Mouse (Mus musculus): ENCODE measurements at regions not wholly inside any gene's neighbourhood (a gene's known extent, or its start where the extent isn't known, plus 50 kb on each side); places are given as distances from the start of the nearest gene placed in this dataset.
"Not testable (repeated sequence)": the region's sequence is repeated elsewhere in the genome, so short reads cannot be mapped to it uniquely, and the experiment has no call there.

GRCm38 (mm10) chr19:19347017-19347416, 236.0 kb upstream of the Rorb start:
- H3K9me3 ChIP-seq (ENCODE audit: control insufficient read depth, low read length), result no peaks in the 10 kb centered on the region
- H3K4me2 ChIP-seq (ENCODE audit: low read depth, low read length), result no peak overlapping the region
- H3K27ac ChIP-seq (ENCODE audit: low read length), result no peak overlapping the region
- H3K9ac ChIP-seq (ENCODE audit: low read length), result no peak overlapping the region
- H3K4me1 ChIP-seq (replicated peaks; ENCODE audit: control insufficient read depth, insufficient read depth, low read length), result no peaks in the 10 kb centered on the region
- 42% methylated on average over 2 of the region's 2 CpGs for WGBS
- H3K36me3 ChIP-seq (ENCODE audit: control insufficient read depth, insufficient read depth, low read length), result no peaks in the 10 kb centered on the region
- no peak overlapping the region for H3K4me3 ChIP-seq (ENCODE audit: low read length)
- ATAC-seq (ENCODE audit: low read depth), result no peak
- no peaks in the 10 kb centered on the region for H3K27me3 ChIP-seq (ENCODE audit: control insufficient read depth, insufficient read depth, low read depth, low read length)

- H3K4me2 ChIP-seq (ENCODE audit: low read depth, low read length), result no peak overlapping the region
- no peaks in the 10 kb centered on the region for H3K36me3 ChIP-seq (ENCODE audit: control insufficient read depth, insufficient read depth, low read length)
- no peak overlapping the region for H3K4me3 ChIP-seq (ENCODE audit: low read length)
- ATAC-seq (ENCODE audit: low read depth), result no peak
- H3K27ac ChIP-seq (ENCODE audit: low read length), result no peak overlapping the region
- no peaks in the 10 kb centered on the region for H3K27me3 ChIP-seq (ENCODE audit: control insufficient read depth, insufficient read depth, low read depth, low read length)
- no peaks in the 10 kb centered on the region for H3K4me1 ChIP-seq (replicated peaks; ENCODE audit: control insufficient read depth, insufficient read depth, low read length)
- 76% methylated on average over 7 of the region's 7 CpGs for WGBS
- H3K9ac ChIP-seq (ENCODE audit: low read length), result no peak overlapping the region
- H3K9me3 ChIP-seq (ENCODE audit: control insufficient read depth, low read length), result no peaks in the 10 kb centered on the region
Observed at GRCm38 (mm10) chr19:19344426-19344811, 233.4 kb upstream of the Rorb start.

DNA sequence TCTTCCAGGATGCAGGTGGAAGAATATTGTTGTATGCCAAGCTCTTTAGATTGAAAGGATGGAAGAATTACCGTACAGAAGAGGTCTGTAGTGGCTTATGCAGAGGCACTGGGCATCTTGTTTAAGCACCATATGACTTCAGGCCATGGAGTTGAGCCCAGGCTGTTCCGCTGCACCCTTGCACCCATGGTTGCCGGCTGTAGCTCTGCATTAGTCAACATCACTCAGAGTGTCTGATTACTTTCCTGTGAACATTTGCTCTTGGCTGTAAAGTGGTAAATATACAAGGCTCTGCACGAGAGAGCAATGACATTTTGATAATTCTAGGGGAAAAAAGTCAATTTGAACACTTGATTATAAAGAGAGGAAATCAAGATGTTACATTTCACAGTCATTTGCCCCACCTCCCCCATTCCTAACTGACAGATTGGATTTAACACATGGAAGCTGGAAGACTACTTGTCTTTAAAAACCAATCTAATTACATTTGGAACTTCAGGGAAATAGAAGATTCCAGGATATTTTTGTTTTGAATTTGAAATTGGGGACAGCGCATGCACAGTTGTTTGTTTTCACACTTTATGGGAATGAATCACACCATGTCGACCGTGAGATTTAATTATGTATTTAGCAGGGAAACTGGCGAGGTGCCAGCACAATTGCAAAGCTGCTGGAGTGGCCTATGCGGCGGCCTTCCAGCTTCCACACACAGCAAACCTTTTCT, 232.9 kb upstream of the Rorb start:
- no peak for ATAC-seq (ENCODE audit: low read depth)
- H3K4me2 ChIP-seq (ENCODE audit: low read depth, low read length), result no peak overlapping the region
- H3K36me3 ChIP-seq (ENCODE audit: control insufficient read depth, insufficient read depth, low read length), result no peaks in the 10 kb centered on the region
- H3K9me3 ChIP-seq (ENCODE audit: control insufficient read depth, low read length), result no peaks in the 10 kb centered on the region
- 42% methylated on average over 10 of the region's 10 CpGs for WGBS
- H3K4me1 ChIP-seq (replicated peaks; ENCODE audit: control insufficient read depth, insufficient read depth, low read length), result no peaks in the 10 kb centered on the region
- H3K9ac ChIP-seq (ENCODE audit: low read length), result no peak overlapping the region
- H3K27me3 ChIP-seq (ENCODE audit: control insufficient read depth, insufficient read depth, low read depth, low read length), result no peaks in the 10 kb centered on the region
- no peak overlapping the region for H3K27ac ChIP-seq (ENCODE audit: low read length)
- no peak overlapping the region for H3K4me3 ChIP-seq (ENCODE audit: low read length)

- H3K36me3 ChIP-seq (ENCODE audit: control insufficient read depth, insufficient read depth, low read length); H3K9me3 ChIP-seq (ENCODE audit: control insufficient read depth, low read length); H3K27me3 ChIP-seq (ENCODE audit: control insufficient read depth, insufficient read depth, low read depth, low read length); H3K4me1 ChIP-seq (replicated peaks; ENCODE audit: control insufficient read depth, insufficient read depth, low read length); ATAC-seq (ENCODE audit: low read depth); H3K9ac ChIP-seq (ENCODE audit: low read length); H3K4me2 ChIP-seq (ENCODE audit: low read depth, low read length); H3K4me3 ChIP-seq (ENCODE audit: low read length); H3K27ac ChIP-seq (ENCODE audit: low read length): not testable (repeated sequence)
- 85% methylated on average over 2 of the region's 2 CpGs for WGBS
Observed at GRCm38 (mm10) chr19:19307142-19307541, 196.1 kb upstream of the Rorb start.

DNA sequence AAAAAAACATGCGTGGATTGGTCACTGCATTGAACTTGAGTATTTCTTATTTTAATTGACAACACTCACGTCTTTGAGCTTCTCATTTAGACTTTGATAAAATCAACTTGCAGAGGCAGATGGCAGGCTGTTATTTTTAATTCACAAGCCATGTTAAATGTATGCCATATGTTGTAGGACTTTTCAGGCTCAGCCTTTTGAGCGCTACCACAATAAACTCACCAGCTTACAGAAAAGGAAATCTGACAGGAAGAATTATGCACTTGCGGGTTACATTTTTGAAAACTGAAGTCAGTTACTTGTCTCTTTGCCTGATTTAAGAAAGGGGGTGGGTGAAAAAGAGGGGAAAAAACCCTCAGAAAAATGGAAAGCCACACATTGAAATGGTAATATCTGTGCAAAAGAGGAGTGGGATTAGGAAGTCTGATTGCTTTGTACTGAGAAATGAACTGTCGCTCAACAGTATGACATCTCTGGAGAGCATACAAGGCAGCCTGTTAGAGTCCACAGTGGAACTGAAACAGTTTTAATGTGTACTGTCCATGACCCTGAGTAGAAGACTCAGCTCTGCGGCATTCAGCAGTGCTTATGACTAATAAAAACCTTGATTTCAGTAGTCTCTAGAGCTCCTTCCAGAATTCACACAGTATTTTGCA, 195.6 kb upstream of the Rorb start:
- no peak overlapping the region for H3K4me3 ChIP-seq (ENCODE audit: low read length)
- ATAC-seq (ENCODE audit: low read depth), result no peak
- H3K27ac ChIP-seq (ENCODE audit: low read length), result no peak overlapping the region
- 72% methylated on average over 6 of the region's 6 CpGs for WGBS
- no peaks in the 10 kb centered on the region for H3K36me3 ChIP-seq (ENCODE audit: control insufficient read depth, insufficient read depth, low read length)
- H3K4me1 ChIP-seq (replicated peaks; ENCODE audit: control insufficient read depth, insufficient read depth, low read length), result no peaks in the 10 kb centered on the region
- no peak overlapping the region for H3K9ac ChIP-seq (ENCODE audit: low read length)
- no peaks in the 10 kb centered on the region for H3K9me3 ChIP-seq (ENCODE audit: control insufficient read depth, low read length)
- H3K27me3 ChIP-seq (ENCODE audit: control insufficient read depth, insufficient read depth, low read depth, low read length), result no peaks in the 10 kb centered on the region
- no peak overlapping the region for H3K4me2 ChIP-seq (ENCODE audit: low read depth, low read length)

- H3K9ac ChIP-seq (ENCODE audit: low read length); H3K4me2 ChIP-seq (ENCODE audit: low read depth, low read length); H3K27me3 ChIP-seq (ENCODE audit: control insufficient read depth, insufficient read depth, low read depth, low read length); H3K9me3 ChIP-seq (ENCODE audit: control insufficient read depth, low read length); H3K4me3 ChIP-seq (ENCODE audit: low read length); H3K4me1 ChIP-seq (replicated peaks; ENCODE audit: control insufficient read depth, insufficient read depth, low read length); ATAC-seq (ENCODE audit: low read depth); H3K27ac ChIP-seq (ENCODE audit: low read length); H3K36me3 ChIP-seq (ENCODE audit: control insufficient read depth, insufficient read depth, low read length): not testable (repeated sequence)
- WGBS, result 81% methylated on average over 3 of the region's 3 CpGs
Observed at GRCm38 (mm10) chr19:19285864-19286263, 174.9 kb upstream of the Rorb start.

GRCm38 (mm10) chr19:19246837-19247560, 136.0 kb upstream of the Rorb start:
- no peaks in the 10 kb centered on the region for H3K36me3 ChIP-seq (ENCODE audit: control insufficient read depth, insufficient read depth, low read length)
- no peak overlapping the region for H3K4me2 ChIP-seq (ENCODE audit: low read depth, low read length)
- no peaks in the 10 kb centered on the region for H3K27me3 ChIP-seq (ENCODE audit: control insufficient read depth, insufficient read depth, low read depth, low read length)
- H3K27ac ChIP-seq (ENCODE audit: low read length), result no peak overlapping the region
- no peaks in the 10 kb centered on the region for H3K4me1 ChIP-seq (replicated peaks; ENCODE audit: control insufficient read depth, insufficient read depth, low read length)
- ATAC-seq (ENCODE audit: low read depth), result no peak; the same call in 1 of the 2 replicates
- no peaks in the 10 kb centered on the region for H3K9me3 ChIP-seq (ENCODE audit: control insufficient read depth, low read length)
- H3K9ac ChIP-seq (ENCODE audit: low read length), result no peak overlapping the region
- 60% methylated on average over 5 of the region's 5 CpGs for WGBS
- H3K4me3 ChIP-seq (ENCODE audit: low read length), result no peak overlapping the region

DNA sequence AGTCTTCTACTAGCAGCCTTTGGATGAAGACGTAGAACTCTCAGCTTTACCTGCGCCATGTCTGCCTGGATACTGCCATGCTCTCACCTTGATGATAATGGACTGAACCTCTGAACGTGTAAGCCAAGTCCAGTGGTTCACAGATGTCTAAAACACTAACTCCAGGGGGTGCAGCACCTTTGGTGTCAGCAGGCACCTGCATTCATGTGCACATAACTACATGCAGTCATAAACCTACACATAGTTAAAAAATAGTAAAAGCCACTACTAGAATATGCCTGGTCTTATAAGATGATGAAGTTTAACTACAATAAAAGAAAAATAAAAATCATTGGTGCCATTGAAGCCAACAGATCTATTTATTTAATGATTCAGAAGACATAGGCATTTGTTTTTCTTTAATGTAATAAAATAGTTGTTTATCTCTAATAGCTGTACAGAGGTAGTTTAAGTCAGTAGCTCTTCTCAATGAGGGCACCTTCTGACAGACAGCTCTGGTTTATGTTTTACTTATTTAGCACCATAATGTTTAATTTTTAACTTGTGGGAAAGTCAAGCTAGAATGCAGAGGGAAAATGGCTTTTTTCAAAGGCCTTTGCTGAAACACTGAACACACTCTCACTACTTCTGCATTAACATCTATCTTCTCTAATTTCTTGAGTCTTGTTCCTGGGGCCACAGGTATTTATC, 118.5 kb upstream of the Rorb start:
- Histone ChIP-seq H3K27me3 (ENCODE audit: control insufficient read depth, insufficient read depth, low read depth, low read length) (no peaks in the 10 kb centered on the region), H3K27ac (ENCODE audit: low read length) (no peak overlapping the region), H3K36me3 (ENCODE audit: control insufficient read depth, insufficient read depth, low read length) (no peaks in the 10 kb centered on the region), H3K9me3 (ENCODE audit: control insufficient read depth, low read length) (no peaks in the 10 kb centered on the region), H3K4me2 (ENCODE audit: low read depth, low read length) (no peak overlapping the region), H3K4me1 (replicated peaks; ENCODE audit: control insufficient read depth, insufficient read depth, low read length) (no peaks in the 10 kb centered on the region), H3K9ac (ENCODE audit: low read length) (no peak overlapping the region), H3K4me3 (ENCODE audit: low read length) (no peak overlapping the region)
- ATAC-seq (ENCODE audit: low read depth), result no peak
- WGBS, result 81% methylated on average over 3 of the region's 3 CpGs

DNA sequence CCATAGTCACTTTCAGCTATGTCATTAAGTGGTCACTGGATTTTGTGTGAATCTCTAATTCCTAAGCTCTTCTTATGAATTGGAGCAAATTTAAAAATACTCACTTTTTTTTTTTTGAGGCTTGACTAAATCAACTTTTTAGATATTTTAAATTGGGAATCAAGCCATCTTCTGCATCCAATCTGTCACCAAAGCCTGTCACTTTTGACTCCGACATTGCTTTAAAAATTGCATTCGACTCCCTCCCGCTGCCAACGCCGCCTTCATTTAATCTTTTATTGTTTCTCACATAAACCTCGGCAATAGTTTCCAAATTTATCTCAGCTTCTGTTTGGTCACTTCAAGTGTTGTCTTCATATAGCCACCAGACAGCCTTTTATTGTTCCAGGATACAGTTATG, 109.8 kb upstream of the Rorb start:
- Histone ChIP-seq H3K36me3 (ENCODE audit: control insufficient read depth, insufficient read depth, low read length) (no peaks in the 10 kb centered on the region), H3K4me2 (ENCODE audit: low read depth, low read length) (no peak overlapping the region), H3K9me3 (ENCODE audit: control insufficient read depth, low read length) (no peaks in the 10 kb centered on the region), H3K27ac (ENCODE audit: low read length) (no peak overlapping the region), H3K9ac (ENCODE audit: low read length) (no peak overlapping the region), H3K4me3 (ENCODE audit: low read length) (no peak overlapping the region), H3K4me1 (replicated peaks; ENCODE audit: control insufficient read depth, insufficient read depth, low read length) (no peaks in the 10 kb centered on the region), H3K27me3 (ENCODE audit: control insufficient read depth, insufficient read depth, low read depth, low read length) (no peaks in the 10 kb centered on the region)
- no peak for ATAC-seq (ENCODE audit: low read depth)
- 88% methylated on average over 6 of the region's 6 CpGs for WGBS

Data from lung, embryonic 16.5 days (tissue).